Mouse (Mus musculus): ENCODE data around the gene Gm20431.
A peak's percentile ranks its signal among the peaks of the same experiment; 100 is the strongest.

Gm20431 gene

GRCm38 (mm10) chr2:167602364-167602763 lies 58.9 kb downstream of the Gm20431 start:
- DNase-seq (ENCODE audit: low read depth in 2 of 2, low spot score in 2 of 2): no peak

- no peak for DNase-seq (ENCODE audit: low read depth in 2 of 2, low spot score in 2 of 2)
These were observed 60.8 kb downstream of the Gm20431 start for GRCm38 (mm10) chr2:167600481-167600995.

- no peak for DNase-seq (ENCODE audit: low read depth in 2 of 2, low spot score in 2 of 2)
These were observed 61.4 kb downstream of the Gm20431 start for GRCm38 (mm10) chr2:167599917-167600316.

GRCm38 (mm10) chr2:167599195-167599594 lies 62.1 kb downstream of the Gm20431 start:
- DNase-seq (ENCODE audit: low read depth in 2 of 2, low spot score in 2 of 2): no peak

GRCm38 (mm10) chr2:167597492-167598186 lies 63.7 kb downstream of the Gm20431 start:
- no peak for DNase-seq (ENCODE audit: low read depth in 2 of 2, low spot score in 2 of 2)

GRCm38 (mm10) chr2:167596726-167597491 lies 64.4 kb downstream of the Gm20431 start:
- DNase-seq (ENCODE audit: low read depth in 2 of 2, low spot score in 2 of 2): no peak

- no peak for DNase-seq (ENCODE audit: low read depth in 2 of 2, low spot score in 2 of 2)
These were observed 65.0 kb downstream of the Gm20431 start for GRCm38 (mm10) chr2:167596262-167596661.

GRCm38 (mm10) chr2:167595761-167596171 lies 65.5 kb downstream of the Gm20431 start:
- no peak for DNase-seq (ENCODE audit: low read depth in 2 of 2, low spot score in 2 of 2)

- DNase-seq (ENCODE audit: low read depth in 2 of 2, low spot score in 2 of 2): no peak
These were observed 66.8 kb downstream of the Gm20431 start for GRCm38 (mm10) chr2:167594444-167594934.

- DNase-seq (ENCODE audit: low read depth in 2 of 2, low spot score in 2 of 2): no peak
These were observed 67.6 kb downstream of the Gm20431 start for GRCm38 (mm10) chr2:167593551-167594250.

GRCm38 (mm10) chr2:167588774-167589577 lies 72.3 kb downstream of the Gm20431 start:
- DNase-seq (ENCODE audit: low read depth in 2 of 2, low spot score in 2 of 2): peak; percentile 18 to 19

GRCm38 (mm10) chr2:167586976-167587375 lies 74.3 kb downstream of the Gm20431 start:
- DNase-seq (ENCODE audit: low read depth in 2 of 2, low spot score in 2 of 2): no peak

GRCm38 (mm10) chr2:167586041-167586440 lies 75.3 kb downstream of the Gm20431 start:
- no peak for DNase-seq (ENCODE audit: low read depth in 2 of 2, low spot score in 2 of 2)

GRCm38 (mm10) chr2:167585273-167585672 lies 76.0 kb downstream of the Gm20431 start:
- DNase-seq (ENCODE audit: low read depth in 2 of 2, low spot score in 2 of 2): no peak

- DNase-seq (ENCODE audit: low read depth in 2 of 2, low spot score in 2 of 2): no peak
These were observed 77.9 kb downstream of the Gm20431 start for GRCm38 (mm10) chr2:167583161-167583952.

GRCm38 (mm10) chr2:167578521-167578920 lies 82.8 kb downstream of the Gm20431 start:
- no peak for DNase-seq (ENCODE audit: low read depth in 2 of 2, low spot score in 2 of 2)

- DNase-seq (ENCODE audit: low read depth in 2 of 2, low spot score in 2 of 2): no peak
These were observed 84.0 kb downstream of the Gm20431 start for GRCm38 (mm10) chr2:167577186-167577785.

- no peak for DNase-seq (ENCODE audit: low read depth in 2 of 2, low spot score in 2 of 2)
These were observed 85.1 kb downstream of the Gm20431 start for GRCm38 (mm10) chr2:167576121-167576620.

GRCm38 (mm10) chr2:167575581-167575980 lies 85.7 kb downstream of the Gm20431 start:
- no peak for DNase-seq (ENCODE audit: low read depth in 2 of 2, low spot score in 2 of 2)

All from CD8-positive naive resting alpha-beta T cell, adult 2 months (primary cell).